ENCODE assay signal across 9 mouse cellular contexts in genomic region chr11:99065979-99066378, GRCm38 (mm10). TPM values are rescaled to one million over a fixed set of nuclear protein-coding genes. Genes with fewer than 3 reads are reported as not detected.
DNase-seq lines count a peak whose midpoint lies in the region; ATAC-seq and TF ChIP-seq lines count a peak whose summit lies in the region.
"Had no signal": no experiment of that assay in that cellular context is flagged by ENCODE, and none has a peak within 500 bp of the region (broad histone marks: within the 10 kb centered on the region; RNA-seq: fewer than 3 reads in every experiment).

No protein-coding gene starts in this region.

- no peak for TF ChIP-seq EP300 in ES-Bruce4 (IDR thresholded peaks at IDR 0.05; ENCODE audit: insufficient read depth, low read depth, low read length)

- peak overlapping the region; percentile 44 for H3K4me2 ChIP-seq in heart, embryonic 13.5 days
- no peak overlapping the region for H3K4me2 ChIP-seq in liver, embryonic 13.5 days

- H3K27me3 ChIP-seq in ES-Bruce4 (ENCODE audit: control insufficient read depth, insufficient read depth, low read length, poor library complexity, severe bottlenecking) = no peaks in the 10 kb centered on the region
- H3K27me3 ChIP-seq in heart, embryonic 13.5 days (replicated peaks) = no peaks in the 10 kb centered on the region
- H3K27me3 ChIP-seq in liver, embryonic 13.5 days = no peaks in the 10 kb centered on the region

- H3K4me1 ChIP-seq in ES-Bruce4 (ENCODE audit: control insufficient read depth, insufficient read depth, low read length) = peaks cover 5% of the 10 kb centered on the region
- peaks cover 12% of the 10 kb centered on the region for H3K4me1 ChIP-seq in bone marrow macrophage, adult 2 months (ENCODE audit: control insufficient read depth, insufficient read depth, low read length)
- H3K4me1 ChIP-seq in heart, embryonic 13.5 days = peaks cover 20% of the 10 kb centered on the region
- peaks cover 18% of the 10 kb centered on the region for H3K4me1 ChIP-seq in liver, embryonic 13.5 days (replicated peaks)

- TF ChIP-seq POLR2A in ES-Bruce4 (IDR thresholded peaks at IDR 0.05; ENCODE audit: insufficient read depth, low read length) = no peak
- TF ChIP-seq POLR2A in bone marrow macrophage, adult 2 months (IDR thresholded peaks at IDR 0.05; ENCODE audit: borderline replicate concordance, low read depth, low read length) = no peak

- peak; percentile 89 for TF ChIP-seq CTCF in ES-Bruce4 (IDR thresholded peaks at IDR 0.05; ENCODE audit: low read depth, low read length)
- peak; percentile 76 for TF ChIP-seq CTCF in bone marrow macrophage, adult 2 months (IDR thresholded peaks at IDR 0.05; ENCODE audit: low read depth, low read length)

- no peak overlapping the region for H3K27ac ChIP-seq in ES-Bruce4 (ENCODE audit: insufficient read depth, low read length)
- H3K27ac ChIP-seq in bone marrow macrophage, adult 2 months (ENCODE audit: insufficient read depth, low read depth, low read length) = no peak overlapping the region
- peak overlapping the region; percentile 73 for H3K27ac ChIP-seq in heart, embryonic 13.5 days (replicated peaks)
- H3K27ac ChIP-seq in liver, embryonic 13.5 days = no peak overlapping the region

- WGBS in heart, embryonic 13.5 days = 2% methylated on average over 2 of the region's 2 CpGs
- WGBS in liver, embryonic 13.5 days (ENCODE audit: insufficient replicate concordance) = 5% methylated on average over 2 of the region's 2 CpGs

- H3K36me3 ChIP-seq in ES-Bruce4 (ENCODE audit: control insufficient read depth, insufficient read depth, low read length, poor library complexity, severe bottlenecking) = no peaks in the 10 kb centered on the region
- no peaks in the 10 kb centered on the region for H3K36me3 ChIP-seq in heart, embryonic 13.5 days
- H3K36me3 ChIP-seq in liver, embryonic 13.5 days = no peaks in the 10 kb centered on the region

- H3K4me3 ChIP-seq in ES-Bruce4 (ENCODE audit: low read depth, low read length) = no peak overlapping the region
- no peak overlapping the region for H3K4me3 ChIP-seq in bone marrow macrophage, adult 2 months (ENCODE audit: insufficient read depth, low read length)
- 0 out of 2 replicates have a peak overlapping the region, but pooled peaks have one; percentile 17 for H3K4me3 ChIP-seq in heart, embryonic 13.5 days
- H3K4me3 ChIP-seq in liver, embryonic 13.5 days (replicated peaks) = no peak overlapping the region

- DNase-seq in fibroblast of lung, adult 2 months (ENCODE audit: low read depth) = peak; percentile 83
- peak; percentile 91 to 94 for DNase-seq in kidney, postnatal 36 days
- peak; percentile 15 for DNase-seq in liver, embryonic 13.5 days
- DNase-seq in ovary, postnatal 36 days (ENCODE audit: low spot score) = peak; percentile 66
- peak; percentile 78 for DNase-seq in thymus, postnatal 14 days

- H3K9ac ChIP-seq in ES-Bruce4 (ENCODE audit: low read depth, poor library complexity, severe bottlenecking) = no peak overlapping the region
- peak overlapping the region; percentile 61 for H3K9ac ChIP-seq in heart, embryonic 13.5 days
- H3K9ac ChIP-seq in liver, embryonic 13.5 days = no peak overlapping the region

- ATAC-seq in heart, embryonic 13.5 days (ENCODE audit: extremely low read depth, insufficient number of reproducible peaks, low FRiP score, low TSS enrichment) = 0 out of 2 replicates have a peak, but pooled peaks have one; percentile 43
- ATAC-seq in liver, embryonic 13.5 days (ENCODE audit: low read depth) = peak; percentile 22; the same call in 1 of the 2 replicates

- no peaks in the 10 kb centered on the region for H3K9me3 ChIP-seq in ES-Bruce4 (replicated peaks; ENCODE audit: control insufficient read depth, insufficient read depth, low read length, poor library complexity, severe bottlenecking)
- H3K9me3 ChIP-seq in heart, embryonic 13.5 days = no peaks in the 10 kb centered on the region
- H3K9me3 ChIP-seq in liver, embryonic 13.5 days (replicated peaks) = no peaks in the 10 kb centered on the region

RNA-seq across cellular contexts. Expression of gene Tns4, which starts 23.1 kb away (rescaled TPM):
- 12.8 and 13.9 TPM in 2 replicates for polyA plus RNA-seq in ES-Bruce4 (2011; ENCODE audit: insufficient read depth, insufficient read length, low read depth, missing spikeins)
- 1.6 and 2.0 TPM in 2 replicates for polyA plus RNA-seq in bone marrow macrophage, adult 2 months (2012; ENCODE audit: insufficient read depth, insufficient read length, missing spikeins)
- 0.15 and 0.21 TPM in 2 replicates for polyA plus RNA-seq in heart, embryonic 13.5 days (2015; fragmentation: Nextera tagmentation; extraction: Ambion mirVana)
- polyA plus RNA-seq in liver, embryonic 13.5 days (2015; fragmentation: Nextera tagmentation; extraction: Ambion mirVana) = 0.22 and 0.32 TPM in 2 replicates
- polyA plus RNA-seq: neural tube, embryonic 14.5 days had no signal

RNA-seq across cellular contexts. Expression of gene Igfbp4, which starts 24.9 kb away (rescaled TPM):
- 47.6 and 51.4 TPM in 2 replicates for polyA plus RNA-seq in ES-Bruce4 (2011; ENCODE audit: insufficient read depth, insufficient read length, low read depth, missing spikeins)
- 372 and 390 TPM in 2 replicates for polyA plus RNA-seq in bone marrow macrophage, adult 2 months (2012; ENCODE audit: insufficient read depth, insufficient read length, missing spikeins)
- 371 and 397 TPM in 2 replicates for polyA plus RNA-seq in heart, embryonic 13.5 days (2015; fragmentation: Nextera tagmentation; extraction: Ambion mirVana)
- 168 and 194 TPM in 2 replicates for polyA plus RNA-seq in liver, embryonic 13.5 days (2015; fragmentation: Nextera tagmentation; extraction: Ambion mirVana)

RNA-seq across cellular contexts. Expression of gene Top2a, which starts 42.0 kb away (rescaled TPM):
- 631 and 674 TPM in 2 replicates for polyA plus RNA-seq in ES-Bruce4 (2011; ENCODE audit: insufficient read depth, insufficient read length, low read depth, missing spikeins)
- polyA plus RNA-seq in bone marrow macrophage, adult 2 months (2012; ENCODE audit: insufficient read depth, insufficient read length, missing spikeins) = 135 and 154 TPM in 2 replicates
- 158 and 170 TPM in 2 replicates for polyA plus RNA-seq in heart, embryonic 13.5 days (2015; fragmentation: Nextera tagmentation; extraction: Ambion mirVana)
- polyA plus RNA-seq in liver, embryonic 13.5 days (2015; fragmentation: Nextera tagmentation; extraction: Ambion mirVana) = 208 and 245 TPM in 2 replicates

Comparison
In these comparisons a context has a peak if more than half of its experiments do, and no peak if none do; other contexts are left out.
1. DNase-seq: peak in every context shown above with its lines; median percentile 92 in kidney, postnatal 36 days; 83 in fibroblast of lung, adult 2 months; 78 in thymus, postnatal 14 days; 66 in ovary, postnatal 36 days; 15 in liver, embryonic 13.5 days.